Mouse (Mus musculus): ENCODE measurements around the gene Arhgap28.

DNA sequence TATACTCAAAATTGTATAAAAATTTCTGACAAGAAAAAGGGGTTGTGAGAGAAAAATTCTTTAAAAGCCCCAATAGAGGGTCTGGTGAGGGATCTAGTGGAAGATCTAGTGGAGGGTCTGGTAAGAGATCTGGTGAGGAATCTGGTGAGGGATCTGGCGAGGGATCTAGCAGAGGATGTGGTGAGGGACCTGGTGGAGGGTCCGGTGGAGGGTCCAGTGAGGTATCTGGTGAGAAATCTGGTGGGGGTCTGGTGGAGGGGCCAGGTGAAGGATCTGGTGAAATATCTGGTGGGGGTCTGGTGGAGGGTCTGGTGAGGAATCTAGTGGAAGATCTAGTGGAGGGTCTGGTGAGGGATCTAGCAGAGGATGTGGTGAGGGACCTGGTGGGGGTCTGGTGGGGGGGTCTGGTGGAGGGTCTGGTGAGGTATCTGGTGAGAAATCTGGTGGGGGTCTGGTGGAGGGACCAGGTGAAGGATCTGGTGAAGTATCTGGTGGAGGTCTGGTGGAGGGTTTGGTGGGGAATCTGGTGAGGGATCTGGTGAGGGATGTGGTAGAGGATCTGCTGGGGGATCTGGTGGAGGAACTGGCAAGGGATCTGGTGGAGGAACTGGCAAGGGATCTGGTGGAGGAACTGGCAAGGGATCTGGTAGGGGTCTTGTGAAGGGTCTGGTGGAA lies 10.4 kb downstream of the Arhgap28 start:
- no peak for TF ChIP-seq CTCF (IDR thresholded peaks at IDR 0.05; ENCODE audit: control insufficient read depth, insufficient read depth, insufficient replicate concordance, low read depth, low read length)
- no peak for TF ChIP-seq POLR2A (IDR thresholded peaks at IDR 0.05; ENCODE audit: control insufficient read depth, low read depth, low read length)
